Mouse (Mus musculus): ENCODE results near the gene Usp40. TPM values are rescaled to one million over a fixed set of nuclear protein-coding genes. Genes with fewer than 3 reads are reported as not detected.

Usp40 gene
- polyA plus RNA-seq, 1 experiment, result 4.6 TPM

- no peak overlapping the region for H3K27ac ChIP-seq (ENCODE audit: control insufficient read depth, insufficient read depth, low read depth, low read length, poor library complexity)
- H3K4me3 ChIP-seq (replicated peaks; ENCODE audit: control insufficient read depth, low read depth, low read length), result no peak overlapping the region
- 12% methylated on average over 2 of the region's 2 CpGs for WGBS
- H3K4me1 ChIP-seq (ENCODE audit: control insufficient read depth, insufficient read depth, low read length), result peaks cover 5% of the 10 kb centered on the region; the same call in 1 of the 2 replicates
- TF ChIP-seq POLR2A (IDR thresholded peaks at IDR 0.05; ENCODE audit: borderline replicate concordance, control insufficient read depth, low read depth, low read length), result no peak
Observed at GRCm38 (mm10) chr1:87899701-87900100, 108.7 kb downstream of the Usp40 start.

- Histone ChIP-seq H3K27ac (ENCODE audit: control insufficient read depth, insufficient read depth, low read depth, low read length, poor library complexity) (no peak overlapping the region), H3K4me3 (replicated peaks; ENCODE audit: control insufficient read depth, low read depth, low read length) (no peak overlapping the region), H3K4me1 (ENCODE audit: control insufficient read depth, insufficient read depth, low read length) (peaks cover 5% of the 10 kb centered on the region; the same call in 1 of the 2 replicates)
- TF ChIP-seq CTCF (IDR thresholded peaks at IDR 0.05; ENCODE audit: control insufficient read depth, insufficient read depth, low read length), result no peak
- TF ChIP-seq POLR2A (IDR thresholded peaks at IDR 0.05; ENCODE audit: borderline replicate concordance, control insufficient read depth, low read depth, low read length), result no peak
- WGBS, result 95% methylated on average over 2 of the region's 2 CpGs
Observed at GRCm38 (mm10) chr1:87896921-87897320, 111.4 kb downstream of the Usp40 start.

Other genes starting within 250 kb of the Usp40 start
- gene Sag, start 204.9 kb downstream of the Usp40 start, polyA plus RNA-seq (2011; ENCODE audit: insufficient read depth, insufficient read length, low replicate concordance, missing spikeins), result 4.0 and 7.0 TPM in 2 replicates
- gene Dgkd, start 155.3 kb downstream of the Usp40 start, polyA plus RNA-seq (2011; ENCODE audit: insufficient read depth, insufficient read length, low replicate concordance, missing spikeins), result 33.5 and 56.0 TPM in 2 replicates
- not detected in 2 replicates for gene Ugt1a10, start 46.8 kb upstream of the Usp40 start, polyA plus RNA-seq (2011; ENCODE audit: insufficient read depth, insufficient read length, low replicate concordance, missing spikeins)
- gene Ugt1a9, start 62.2 kb upstream of the Usp40 start, polyA plus RNA-seq (2011; ENCODE audit: insufficient read depth, insufficient read length, low replicate concordance, missing spikeins), result not detected in 2 replicates
- not detected in 2 replicates for gene Ugt1a8, start 79.3 kb upstream of the Usp40 start, polyA plus RNA-seq (2011; ENCODE audit: insufficient read depth, insufficient read length, low replicate concordance, missing spikeins)
- gene Ugt1a7c, start 86.5 kb upstream of the Usp40 start, polyA plus RNA-seq (2011; ENCODE audit: insufficient read depth, insufficient read length, low replicate concordance, missing spikeins), result 3.8 TPM in 1 of 2 replicates, not detected in the other
- gene Ugt1a6b, start 94.7 kb upstream of the Usp40 start, polyA plus RNA-seq (2011; ENCODE audit: insufficient read depth, insufficient read length, low replicate concordance, missing spikeins), result 1.1 and 6.5 TPM in 2 replicates
- 1.0 TPM in 1 of 2 replicates, not detected in the other for gene Ugt1a6a, start 126.3 kb upstream of the Usp40 start, polyA plus RNA-seq (2011; ENCODE audit: insufficient read depth, insufficient read length, low replicate concordance, missing spikeins)
- gene Ugt1a5, start 157.5 kb upstream of the Usp40 start, polyA plus RNA-seq (2011; ENCODE audit: insufficient read depth, insufficient read length, low replicate concordance, missing spikeins), result 4.0 TPM in 1 of 2 replicates, not detected in the other
- 5.8 and 6.3 TPM in 2 replicates for gene Ugt1a2, start 192.1 kb upstream of the Usp40 start, polyA plus RNA-seq (2011; ENCODE audit: insufficient read depth, insufficient read length, low replicate concordance, missing spikeins)
- 10.2 and 12.8 TPM in 2 replicates for gene Dnajb3, start 197.2 kb upstream of the Usp40 start, polyA plus RNA-seq (2011; ENCODE audit: insufficient read depth, insufficient read length, low replicate concordance, missing spikeins)
- 1.8 TPM in 1 of 2 replicates, not detected in the other for gene Ugt1a1, start 203.4 kb upstream of the Usp40 start, polyA plus RNA-seq (2011; ENCODE audit: insufficient read depth, insufficient read length, low replicate concordance, missing spikeins)
- 3.9 and 4.5 TPM in 2 replicates for gene Mroh2a, start 218.4 kb upstream of the Usp40 start, polyA plus RNA-seq (2011; ENCODE audit: insufficient read depth, insufficient read length, low replicate concordance, missing spikeins)

Data from bone marrow, adult 2 months (tissue).